Mouse (Mus musculus) erythroblast, embryonic 14.5 days (primary cell): ENCODE measurements around the gene Nectin1. TPM values are rescaled to one million over a fixed set of nuclear protein-coding genes. Genes with fewer than 3 reads are reported as not detected.

Experiments
- H3K27me3 ChIP-seq: 2 replicates; pipeline ENCODE4 v1.6.1; 2012; ENCODE audit warnings: inconsistent platforms; ENCODE audit not compliant: control insufficient read depth
- H3K36me3 ChIP-seq: 2 replicates; pipeline ENCODE4 v1.6.1; 2012; ENCODE audit warnings: mild to moderate bottlenecking, inconsistent platforms; ENCODE audit not compliant: control insufficient read depth
- H3K4me1 ChIP-seq: 2 replicates; pipeline ENCODE4 v1.6.1; 2012; ENCODE audit warnings: inconsistent platforms; ENCODE audit not compliant: control insufficient read depth
- H3K4me3 ChIP-seq: replicated peaks from 2 replicates; pipeline ENCODE3; 2012; ENCODE audit warnings: moderate library complexity, mild to moderate bottlenecking, inconsistent platforms
- H3K9me3 ChIP-seq: 2 replicates; pipeline ENCODE4 v1.6.1; 2012; ENCODE audit warnings: low read length, inconsistent platforms, mixed read lengths; ENCODE audit not compliant: control insufficient read depth
- GATA1 ChIP-seq: IDR thresholded peaks from 2 replicates; pipeline ENCODE4 v1.6.1; 2012; ENCODE audit warnings: low read length, inconsistent platforms, mixed read lengths
- TAL1 ChIP-seq: IDR thresholded peaks from 3 replicates; pipeline ENCODE4 v1.6.1; 2012; ENCODE audit warnings: low read length, inconsistent platforms, mixed read lengths
- polyA plus RNA-seq: library from polyadenylated mRNA; stranded (reverse); fragments of >175 nt; gene quantifications from 2 replicates; pipeline ENCODE4 v1.2.3, GENCODE M21; 2012

Gene Nectin1
- polyA plus RNA-seq, 1 experiment: 0.24 TPM

GRCm38 (mm10) chr9:43769228-43769627 lies 25.4 kb downstream of the Nectin1 start:
- Histone ChIP-seq H3K27me3 (no peaks in the 10 kb centered on the region), H3K4me3 (no peak overlapping the region), H3K36me3 (no peaks in the 10 kb centered on the region), H3K9me3 (no peaks in the 10 kb centered on the region), H3K4me1 (no peaks in the 10 kb centered on the region)
- TF ChIP-seq TAL1: no peak
- no peak for TF ChIP-seq GATA1

- no peaks in the 10 kb centered on the region for H3K4me1 ChIP-seq
- no peaks in the 10 kb centered on the region for H3K9me3 ChIP-seq
- TF ChIP-seq GATA1 (no peak), TAL1 (no peak)
- H3K36me3 ChIP-seq: no peaks in the 10 kb centered on the region
- H3K27me3 ChIP-seq: no peaks in the 10 kb centered on the region
- no peak overlapping the region for H3K4me3 ChIP-seq
Observed at GRCm38 (mm10) chr9:43769940-43770339, 26.2 kb downstream of the Nectin1 start.

- Histone ChIP-seq H3K36me3 (no peaks in the 10 kb centered on the region), H3K4me3 (no peak overlapping the region), H3K9me3 (no peaks in the 10 kb centered on the region), H3K27me3 (no peaks in the 10 kb centered on the region), H3K4me1 (no peaks in the 10 kb centered on the region)
- TF ChIP-seq GATA1: no peak
- no peak for TF ChIP-seq TAL1
Observed at GRCm38 (mm10) chr9:43771041-43771440, 27.3 kb downstream of the Nectin1 start.

GRCm38 (mm10) chr9:43772460-43772859 lies 28.7 kb downstream of the Nectin1 start:
- no peaks in the 10 kb centered on the region for H3K27me3 ChIP-seq
- no peak for TF ChIP-seq TAL1
- no peak for TF ChIP-seq GATA1
- H3K36me3 ChIP-seq: no peaks in the 10 kb centered on the region
- no peaks in the 10 kb centered on the region for H3K4me1 ChIP-seq
- no peak overlapping the region for H3K4me3 ChIP-seq
- H3K9me3 ChIP-seq: no peaks in the 10 kb centered on the region

GRCm38 (mm10) chr9:43773521-43773920 lies 29.7 kb downstream of the Nectin1 start:
- no peaks in the 10 kb centered on the region for H3K4me1 ChIP-seq
- H3K27me3 ChIP-seq: no peaks in the 10 kb centered on the region
- no peaks in the 10 kb centered on the region for H3K36me3 ChIP-seq
- no peak overlapping the region for H3K4me3 ChIP-seq
- H3K9me3 ChIP-seq: no peaks in the 10 kb centered on the region
- no peak for TF ChIP-seq TAL1
- TF ChIP-seq GATA1: no peak

- H3K36me3 ChIP-seq: no peaks in the 10 kb centered on the region
- H3K4me1 ChIP-seq: no peaks in the 10 kb centered on the region
- no peaks in the 10 kb centered on the region for H3K9me3 ChIP-seq
- no peak overlapping the region for H3K4me3 ChIP-seq
- no peak for TF ChIP-seq TAL1
- no peak for TF ChIP-seq GATA1
- no peaks in the 10 kb centered on the region for H3K27me3 ChIP-seq
Observed at GRCm38 (mm10) chr9:43774427-43774826, 30.6 kb downstream of the Nectin1 start.

GRCm38 (mm10) chr9:43776231-43776630 lies 32.4 kb downstream of the Nectin1 start:
- TF ChIP-seq TAL1 (no peak), GATA1 (no peak)
- Histone ChIP-seq H3K27me3 (no peaks in the 10 kb centered on the region), H3K36me3 (no peaks in the 10 kb centered on the region), H3K4me1 (no peaks in the 10 kb centered on the region), H3K4me3 (no peak overlapping the region), H3K9me3 (no peaks in the 10 kb centered on the region)

- Histone ChIP-seq H3K4me3 (no peak overlapping the region), H3K9me3 (no peaks in the 10 kb centered on the region), H3K27me3 (no peaks in the 10 kb centered on the region), H3K4me1 (no peaks in the 10 kb centered on the region), H3K36me3 (no peaks in the 10 kb centered on the region)
- TF ChIP-seq GATA1 (no peak), TAL1 (no peak)
Observed at GRCm38 (mm10) chr9:43777362-43778360, 33.9 kb downstream of the Nectin1 start.

GRCm38 (mm10) chr9:43780883-43781282 lies 37.1 kb downstream of the Nectin1 start:
- H3K4me1 ChIP-seq: no peaks in the 10 kb centered on the region
- TF ChIP-seq GATA1: no peak
- TF ChIP-seq TAL1: no peak
- H3K27me3 ChIP-seq: no peaks in the 10 kb centered on the region
- H3K4me3 ChIP-seq: no peak overlapping the region
- H3K9me3 ChIP-seq: no peaks in the 10 kb centered on the region
- no peaks in the 10 kb centered on the region for H3K36me3 ChIP-seq
